Mouse (Mus musculus) cerebellum, adult 9-10 months (tissue): ENCODE data around the gene Miga2.
A peak's percentile ranks its signal among the peaks of the same experiment; 100 is the strongest.

Experiments used
- DNase-seq: peaks from one replicate; pipeline ENCODE4 v3.0.0; 2022

Gene Miga2

GRCm38 (mm10) chr2:30363773-30364650 lies at the start of gene Miga2:
TSS of gene Miga2 (plus strand) at chr2:30364233.
- DNase-seq = peak; percentile 100

GRCm38 (mm10) chr2:30316136-30316535 lies 47.9 kb upstream of the Miga2 start:
- no peak for DNase-seq

GRCm38 (mm10) chr2:30316955-30317354 lies 47.1 kb upstream of the Miga2 start:
- no peak for DNase-seq

- no peak for DNase-seq
Observed at GRCm38 (mm10) chr2:30319260-30319659, 44.8 kb upstream of the Miga2 start.

- no peak for DNase-seq
Observed at GRCm38 (mm10) chr2:30323111-30323510, 40.9 kb upstream of the Miga2 start.

- peak; percentile 12 for DNase-seq
Observed at GRCm38 (mm10) chr2:30325296-30325695, 38.7 kb upstream of the Miga2 start.

- peak; percentile 66 for DNase-seq
Observed at GRCm38 (mm10) chr2:30327276-30327675, 36.8 kb upstream of the Miga2 start.

GRCm38 (mm10) chr2:30328791-30329190 lies 35.2 kb upstream of the Miga2 start:
- DNase-seq = peak; percentile 20

GRCm38 (mm10) chr2:30335324-30335723 lies 28.7 kb upstream of the Miga2 start:
- no peak for DNase-seq

- peak; percentile 53 for DNase-seq
Observed at GRCm38 (mm10) chr2:30336174-30336915, 27.7 kb upstream of the Miga2 start.

- DNase-seq = peak; percentile 39
Observed at GRCm38 (mm10) chr2:30337179-30337578, 26.9 kb upstream of the Miga2 start.

- peak; percentile 50 for DNase-seq
Observed at GRCm38 (mm10) chr2:30342061-30342460, 22.0 kb upstream of the Miga2 start.

- peak; percentile 78 for DNase-seq
Observed at GRCm38 (mm10) chr2:30342544-30342943, 21.5 kb upstream of the Miga2 start.

GRCm38 (mm10) chr2:30343601-30344137 lies 20.4 kb upstream of the Miga2 start:
- peak; percentile 67 for DNase-seq

- no peak for DNase-seq
Observed at GRCm38 (mm10) chr2:30345971-30346676, 17.9 kb upstream of the Miga2 start.

GRCm38 (mm10) chr2:30349196-30349595 lies 14.8 kb upstream of the Miga2 start:
- DNase-seq = no peak

- DNase-seq = no peak
Observed at GRCm38 (mm10) chr2:30351149-30351548, 12.9 kb upstream of the Miga2 start.

- peak; percentile 83 for DNase-seq
Observed at GRCm38 (mm10) chr2:30355861-30356260, 8.2 kb upstream of the Miga2 start.

GRCm38 (mm10) chr2:30356266-30356665 lies 7.8 kb upstream of the Miga2 start:
- DNase-seq = no peak

GRCm38 (mm10) chr2:30356906-30357305 lies 7.1 kb upstream of the Miga2 start:
- peak; percentile 63 for DNase-seq

GRCm38 (mm10) chr2:30357552-30358510 lies 6.2 kb upstream of the Miga2 start:
- peak; percentile 68 for DNase-seq
